In genomic region chr10:95539841-95540240, GRCm38 (mm10) we compare ENCODE assay signal across 27 mouse cellular contexts. TPM values are rescaled to one million over a fixed set of nuclear protein-coding genes. Genes with fewer than 3 reads are reported as not detected.
DNase-seq lines count a peak whose midpoint lies in the region; ATAC-seq and TF ChIP-seq lines count a peak whose summit lies in the region.
"Had no signal": no experiment of that assay in that cellular context is flagged by ENCODE, and none has a peak within 500 bp of the region (broad histone marks: within the 10 kb centered on the region; RNA-seq: fewer than 3 reads in every experiment).

No protein-coding gene starts in this region.

- TF ChIP-seq CTCF in heart, adult 2 months (IDR thresholded peaks at IDR 0.05): no peak

- no peak overlapping the region for H3K9ac ChIP-seq in heart, adult 2 months (ENCODE audit: low read depth, low read length)
- H3K9ac ChIP-seq in heart, embryonic 13.5 days: no peak overlapping the region
- 0 out of 2 replicates have a peak overlapping the region, but pooled peaks have one; percentile 9 for H3K9ac ChIP-seq in heart, embryonic 16.5 days (ENCODE audit: low read length)
- H3K9ac ChIP-seq in heart, embryonic 12.5 days: no peak overlapping the region
- H3K9ac ChIP-seq: embryonic facial prominence, embryonic 12.5 days; embryonic facial prominence, embryonic 15.5 days; forebrain, postnatal 0 days; hindbrain, embryonic 13.5 days; intestine, embryonic 15.5 days; kidney, embryonic 15.5 days had no signal

- ATAC-seq in heart, embryonic 13.5 days (ENCODE audit: extremely low read depth, insufficient number of reproducible peaks, low FRiP score, low TSS enrichment): no peak
- ATAC-seq in heart, embryonic 16.5 days (replicated peaks; ENCODE audit: extremely low read depth, insufficient read depth, low FRiP score): no peak
- ATAC-seq in heart, embryonic 12.5 days (ENCODE audit: insufficient number of reproducible peaks, low FRiP score): no peak
- ATAC-seq: CD4-positive, CD25-positive, alpha-beta regulatory T cell, adult 4 months; forebrain, embryonic 14.5 days; forebrain, postnatal 0 days; hindbrain, embryonic 16.5 days; intestine, embryonic 15.5 days had no signal

- no peak for DNase-seq in heart, adult 2 months
- DNase-seq in heart, postnatal 36 days: no peak
- DNase-seq in heart, adult 9 months (ENCODE audit: low spot score in 2 of 2): no peak
- no peak for DNase-seq in right cerebral cortex, postnatal 10 days (ENCODE audit: low spot score in 2 of 2)
- DNase-seq: adrenal gland, adult 2 months; adrenal gland, postnatal 14 days; cerebellum, adult 11 months; cerebellum, adult 2 months; cerebellum, adult 9-11 months; cerebellum, postnatal 25 days; forebrain, postnatal 0 days; gastrocnemius, postnatal 10 days; gastrocnemius, postnatal 36 days; kidney, adult 11 months; kidney, adult 8-10 months had no signal

- no peaks in the 10 kb centered on the region; the same call in none of the 2 replicates for H3K4me1 ChIP-seq in heart, adult 2 months (ENCODE audit: control insufficient read depth, insufficient read depth, low read length)
- peaks cover 58% of the 10 kb centered on the region for H3K4me1 ChIP-seq in heart, embryonic 13.5 days
- peaks cover 29% of the 10 kb centered on the region for H3K4me1 ChIP-seq in heart, embryonic 16.5 days (ENCODE audit: control insufficient read depth, insufficient read depth, low read length)
- H3K4me1 ChIP-seq in heart, embryonic 12.5 days (replicated peaks): peaks cover 40% of the 10 kb centered on the region
- H3K4me1 ChIP-seq: hindbrain, embryonic 10.5 days; hindbrain, embryonic 13.5 days; intestine, embryonic 15.5 days; kidney, embryonic 15.5 days had no signal

- 77% methylated on average over 3 of the region's 3 CpGs for WGBS in heart, adult 2 months
- 76% methylated on average over 3 of the region's 3 CpGs for WGBS in heart, embryonic 13.5 days
- WGBS in heart, embryonic 16.5 days: 79% methylated on average over 3 of the region's 3 CpGs
- WGBS in heart, embryonic 12.5 days: 82% methylated on average over 3 of the region's 3 CpGs

- H3K4me3 ChIP-seq in heart, adult 2 months: no peak overlapping the region
- no peak overlapping the region for H3K4me3 ChIP-seq in heart, embryonic 13.5 days
- H3K4me3 ChIP-seq in heart, embryonic 16.5 days (ENCODE audit: low read length): no peak overlapping the region
- no peak overlapping the region for H3K4me3 ChIP-seq in heart, embryonic 12.5 days
- H3K4me3 ChIP-seq: embryonic facial prominence, embryonic 12.5 days; embryonic facial prominence, embryonic 15.5 days; hindbrain, embryonic 10.5 days; hindbrain, embryonic 13.5 days; intestine, embryonic 15.5 days; kidney, embryonic 15.5 days had no signal

- peaks cover 24% of the 10 kb centered on the region for H3K36me3 ChIP-seq in heart, adult 2 months (ENCODE audit: control insufficient read depth, insufficient read depth, low read length)
- peaks cover 18% of the 10 kb centered on the region for H3K36me3 ChIP-seq in heart, embryonic 13.5 days
- H3K36me3 ChIP-seq in heart, embryonic 16.5 days (ENCODE audit: control insufficient read depth, insufficient read depth): peaks cover 5% of the 10 kb centered on the region; the same call in 1 of the 2 replicates
- peaks cover 15% of the 10 kb centered on the region for H3K36me3 ChIP-seq in heart, embryonic 12.5 days

- TF ChIP-seq POLR2A in heart, adult 2 months (IDR thresholded peaks at IDR 0.05; ENCODE audit: insufficient read depth, low read depth, low read length): no peak

- TF ChIP-seq EP300 in heart, adult 2 months (IDR thresholded peaks at IDR 0.05; ENCODE audit: insufficient read depth, low read depth, low read length): no peak

- H3K9me3 ChIP-seq in heart, embryonic 13.5 days: no peaks in the 10 kb centered on the region
- no peaks in the 10 kb centered on the region for H3K9me3 ChIP-seq in heart, embryonic 16.5 days (replicated peaks; ENCODE audit: control insufficient read depth, low read length)
- H3K9me3 ChIP-seq in heart, embryonic 12.5 days (replicated peaks): no peaks in the 10 kb centered on the region
- H3K9me3 ChIP-seq: embryonic facial prominence, embryonic 12.5 days; embryonic facial prominence, embryonic 15.5 days; hindbrain, embryonic 10.5 days; hindbrain, embryonic 13.5 days; intestine, embryonic 15.5 days; kidney, embryonic 15.5 days had no signal

- H3K27me3 ChIP-seq in heart, adult 2 months (ENCODE audit: control insufficient read depth, insufficient read depth, low read length): no peaks in the 10 kb centered on the region
- H3K27me3 ChIP-seq in heart, embryonic 13.5 days (replicated peaks): no peaks in the 10 kb centered on the region
- no peaks in the 10 kb centered on the region for H3K27me3 ChIP-seq in heart, embryonic 16.5 days (ENCODE audit: control insufficient read depth, insufficient read depth, low read length)
- H3K27me3 ChIP-seq in heart, embryonic 12.5 days (replicated peaks): no peaks in the 10 kb centered on the region
- H3K27me3 ChIP-seq: embryonic facial prominence, embryonic 12.5 days; embryonic facial prominence, embryonic 15.5 days; hindbrain, embryonic 13.5 days; intestine, embryonic 15.5 days; kidney, embryonic 15.5 days had no signal

- intact Hi-C loops in heart, adult 2 months (cut with DNase I): no loop called here
- intact Hi-C loops in heart, postnatal 36 days (cut with DNase I): no loop called here

- peaks cover 2% of the 10 kb centered on the region for H3K79me2 ChIP-seq in heart, adult 2 months (replicated peaks; ENCODE audit: control insufficient read depth, insufficient read depth, low read length)

- peak overlapping the region; percentile 79 for H3K27ac ChIP-seq in heart, adult 2 months
- peak overlapping the region; percentile 56 for H3K27ac ChIP-seq in heart, embryonic 13.5 days (replicated peaks)
- peak overlapping the region; percentile 45 for H3K27ac ChIP-seq in heart, embryonic 16.5 days (ENCODE audit: low read length)
- no peak overlapping the region for H3K27ac ChIP-seq in heart, embryonic 12.5 days (ENCODE audit: poor library complexity, severe bottlenecking)
- H3K27ac ChIP-seq: embryonic facial prominence, embryonic 12.5 days; embryonic facial prominence, embryonic 15.5 days; hindbrain, embryonic 10.5 days; hindbrain, embryonic 13.5 days; intestine, embryonic 15.5 days; kidney, embryonic 15.5 days had no signal

- H3K4me2 ChIP-seq in heart, embryonic 13.5 days: peak overlapping the region; percentile 54
- H3K4me2 ChIP-seq in heart, embryonic 16.5 days (ENCODE audit: low read depth, low read length): no peak overlapping the region; the same call in 1 of the 2 replicates
- no peak overlapping the region for H3K4me2 ChIP-seq in heart, embryonic 12.5 days
- H3K4me2 ChIP-seq: embryonic facial prominence, embryonic 12.5 days; embryonic facial prominence, embryonic 15.5 days; hindbrain, embryonic 13.5 days; intestine, embryonic 15.5 days; kidney, embryonic 15.5 days had no signal

RNA-seq across cellular contexts. Expression of gene Nudt4, which starts 24.1 kb away (rescaled TPM):
- 100 to 1,000 TPM; 328 to 349 TPM for total RNA-seq in heart, adult 2 months (2021)
- 48.8 and 109 TPM in 2 replicates for polyA plus RNA-seq in heart, adult 2 months (2012; rRNA removed)
- 100 to 1,000 TPM; 245 to 277 TPM for total RNA-seq in heart, postnatal 36 days (2021)
- 85.2 and 107 TPM in 2 replicates for polyA plus RNA-seq in heart, embryonic 13.5 days (2015; fragmentation: Nextera tagmentation; extraction: Ambion mirVana)
- 72.6 and 83.7 TPM in 2 replicates for polyA plus RNA-seq in heart, embryonic 16.5 days (2015; fragmentation: Nextera tagmentation; extraction: Ambion mirVana)
- polyA plus RNA-seq in heart, embryonic 12.5 days (2016; fragmentation: Nextera tagmentation; extraction: Ambion mirVana): 152 and 155 TPM in 2 replicates

RNA-seq across cellular contexts. Expression of gene Ube2n, which starts 24.9 kb away (rescaled TPM):
- 10 to 100 TPM; 89.5 to 89.7 TPM for total RNA-seq in heart, adult 2 months (2021)
- 48.8 and 98.2 TPM in 2 replicates for polyA plus RNA-seq in heart, adult 2 months (2012; rRNA removed)
- 10 to 100 TPM; 88.0 to 92.7 TPM for total RNA-seq in heart, postnatal 36 days (2021)
- 248 and 271 TPM in 2 replicates for polyA plus RNA-seq in heart, embryonic 13.5 days (2015; fragmentation: Nextera tagmentation; extraction: Ambion mirVana)
- 246 and 253 TPM in 2 replicates for polyA plus RNA-seq in heart, embryonic 16.5 days (2015; fragmentation: Nextera tagmentation; extraction: Ambion mirVana)
- 266 and 274 TPM in 2 replicates for polyA plus RNA-seq in heart, embryonic 12.5 days (2016; fragmentation: Nextera tagmentation; extraction: Ambion mirVana)

RNA-seq across cellular contexts. Expression of gene Mrpl42, which starts 38.1 kb away (rescaled TPM):
- total RNA-seq in heart, adult 2 months (2021): 100 to 1,000 TPM; 426 to 448 TPM
- 684 and 1,165 TPM in 2 replicates for polyA plus RNA-seq in heart, adult 2 months (2012; rRNA removed)
- 100 to 1,000 TPM; 436 to 467 TPM for total RNA-seq in heart, postnatal 36 days (2021)
- polyA plus RNA-seq in heart, embryonic 13.5 days (2015; fragmentation: Nextera tagmentation; extraction: Ambion mirVana): 542 and 584 TPM in 2 replicates
- polyA plus RNA-seq in heart, embryonic 16.5 days (2015; fragmentation: Nextera tagmentation; extraction: Ambion mirVana): 629 and 634 TPM in 2 replicates
- 519 and 526 TPM in 2 replicates for polyA plus RNA-seq in heart, embryonic 12.5 days (2016; fragmentation: Nextera tagmentation; extraction: Ambion mirVana)
